Mouse (Mus musculus) forebrain, embryonic 13.5 days (tissue): Measurements from ENCODE around the gene Cacna1b. TPM values are rescaled to one million over a fixed set of nuclear protein-coding genes. Genes with fewer than 3 reads are reported as not detected.

ENCODE experiments used
- ATAC-seq: fragments of 200-750 bp; cut with Nextera tagmentation; 2 replicates; pipeline ENCODE4 v1.8.0; 2017
- H3K27ac ChIP-seq: fragments of 300-500 bp; sonication (generic); 2 replicates; pipeline ENCODE4 v1.5.1; 2015; ENCODE audit warnings: inconsistent platforms, mild to moderate bottlenecking, moderate library complexity
- H3K27me3 ChIP-seq: fragments of 300-500 bp; sonication (generic); 2 replicates; pipeline ENCODE4 v1.6.1; 2015; ENCODE audit warnings: mild to moderate bottlenecking, inconsistent platforms
- H3K36me3 ChIP-seq: fragments of 300-500 bp; sonication (generic); 2 replicates; pipeline ENCODE4 v1.6.1; 2015; ENCODE audit warnings: mild to moderate bottlenecking, inconsistent platforms; ENCODE audit not compliant: poor library complexity, severe bottlenecking
- H3K4me1 ChIP-seq: fragments of 300-500 bp; sonication (generic); 2 replicates; pipeline ENCODE4 v1.6.1; 2015; ENCODE audit warnings: inconsistent platforms
- H3K4me2 ChIP-seq: fragments of 300-500 bp; sonication (generic); 2 replicates; pipeline ENCODE4 v1.6.1; 2015; ENCODE audit warnings: inconsistent platforms, mild to moderate bottlenecking, moderate library complexity
- H3K4me3 ChIP-seq: fragments of 300-500 bp; sonication (generic); 2 replicates; pipeline ENCODE4 v1.5.1; 2015; ENCODE audit warnings: mild to moderate bottlenecking, inconsistent platforms
- H3K9ac ChIP-seq: fragments of 300-500 bp; sonication (generic); 2 replicates; pipeline ENCODE4 v1.6.1; 2015; ENCODE audit warnings: mild to moderate bottlenecking, inconsistent platforms
- H3K9me3 ChIP-seq: fragments of 300-500 bp; sonication (generic); replicated peaks from 2 replicates; pipeline ENCODE4 v1.6.1; 2016; ENCODE audit warnings: inconsistent platforms
- WGBS: fragments of 180-500 bp; shearing (Covaris S2); methylation state at CpG from one replicate; pipeline ENCODE4 v1.1.7; 2015; 5-methylcytosine and 5-hydroxymethylcytosine counted together
- polyA plus RNA-seq: library from polyadenylated mRNA; unstranded; fragments of >200 nt; fragmentation: Nextera tagmentation; extraction: Ambion mirVana; gene quantifications from 2 replicates; pipeline ENCODE4 v1.2.1, GENCODE M21; 2015

Gene Cacna1b
- polyA plus RNA-seq, 1 experiment from 2014 or later = 5.6 TPM

DNA sequence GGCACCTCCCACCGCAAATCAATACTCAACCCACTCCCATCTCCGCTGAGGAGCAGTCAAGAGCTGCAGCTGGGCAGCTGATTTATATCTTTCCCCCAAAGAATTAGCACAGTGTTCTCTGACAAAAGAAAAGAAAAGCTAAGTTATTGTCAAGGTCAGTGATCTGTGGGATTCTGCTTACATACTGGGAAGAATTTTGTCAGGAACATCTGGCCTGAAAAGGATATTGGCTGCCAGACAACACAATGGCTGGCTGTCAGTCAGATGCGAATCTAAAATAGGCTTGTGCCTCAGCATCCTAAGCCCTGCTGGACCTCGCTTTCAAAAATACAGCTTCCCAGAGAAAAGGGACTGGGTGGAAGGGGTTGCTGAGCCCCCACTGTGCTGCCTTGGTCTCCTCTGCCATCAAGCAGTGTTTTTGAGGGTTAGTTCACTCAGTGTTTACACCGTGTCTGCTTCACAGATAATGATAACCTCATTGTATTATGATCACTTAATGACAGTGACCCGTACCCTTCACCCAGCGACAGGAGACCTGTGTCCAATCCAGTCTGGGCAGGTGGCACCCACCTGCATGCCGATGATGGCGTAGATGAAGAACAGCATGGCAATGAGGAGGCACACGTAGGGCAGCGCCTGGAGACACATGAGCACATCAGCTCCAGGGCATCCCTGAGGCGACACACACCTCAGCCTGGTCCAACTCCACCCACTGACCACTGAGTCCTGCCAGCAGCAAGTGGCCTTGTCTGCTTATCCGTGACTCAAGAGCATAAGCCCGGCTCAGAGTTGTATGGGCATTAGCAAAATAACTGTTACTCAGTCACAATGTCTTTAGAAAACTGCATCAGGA, 124.6 kb downstream of the Cacna1b start:
- ATAC-seq = peak; percentile 45
- no peaks in the 10 kb centered on the region for H3K27me3 ChIP-seq
- no peak overlapping the region for H3K27ac ChIP-seq

DNA sequence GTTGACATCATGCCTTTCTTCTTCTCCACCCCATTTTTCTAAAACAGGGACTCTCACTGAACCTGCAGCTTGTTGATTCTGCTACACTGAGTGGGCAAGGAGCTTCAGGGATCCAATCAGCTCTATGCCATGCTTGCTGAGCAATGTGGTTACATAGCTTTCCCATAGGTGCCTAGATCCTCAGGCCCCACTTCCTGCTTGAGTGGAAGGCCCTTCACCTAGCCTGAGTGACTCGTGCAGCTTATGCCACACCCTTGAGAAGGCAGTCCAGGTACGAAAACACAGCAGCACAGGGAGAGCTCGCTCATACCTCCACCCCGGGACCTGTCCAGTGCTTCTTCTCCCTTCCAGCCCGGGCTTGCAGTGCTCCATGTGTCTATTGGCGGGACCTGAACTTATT, 129.3 kb downstream of the Cacna1b start:
- no peaks in the 10 kb centered on the region for H3K27me3 ChIP-seq
- 87% methylated on average over 6 of the region's 6 CpGs for WGBS
- H3K4me2 ChIP-seq = no peak overlapping the region
- H3K4me1 ChIP-seq = peaks cover 10% of the 10 kb centered on the region
- H3K9ac ChIP-seq = no peak overlapping the region
- no peak overlapping the region for H3K27ac ChIP-seq
- no peaks in the 10 kb centered on the region for H3K9me3 ChIP-seq
- no peak overlapping the region for H3K4me3 ChIP-seq
- peaks cover 20% of the 10 kb centered on the region for H3K36me3 ChIP-seq
- ATAC-seq = no peak

More for the DNA sequence above, 124.6 kb downstream of the Cacna1b start:
- Histone ChIP-seq H3K9ac (no peak overlapping the region), H3K4me3 (no peak overlapping the region), H3K4me2 (no peak overlapping the region), H3K4me1 (peaks cover 16% of the 10 kb centered on the region), H3K36me3 (peaks cover 15% of the 10 kb centered on the region), H3K9me3 (no peaks in the 10 kb centered on the region)
- WGBS = 58% methylated on average over 14 of the region's 14 CpGs

DNA sequence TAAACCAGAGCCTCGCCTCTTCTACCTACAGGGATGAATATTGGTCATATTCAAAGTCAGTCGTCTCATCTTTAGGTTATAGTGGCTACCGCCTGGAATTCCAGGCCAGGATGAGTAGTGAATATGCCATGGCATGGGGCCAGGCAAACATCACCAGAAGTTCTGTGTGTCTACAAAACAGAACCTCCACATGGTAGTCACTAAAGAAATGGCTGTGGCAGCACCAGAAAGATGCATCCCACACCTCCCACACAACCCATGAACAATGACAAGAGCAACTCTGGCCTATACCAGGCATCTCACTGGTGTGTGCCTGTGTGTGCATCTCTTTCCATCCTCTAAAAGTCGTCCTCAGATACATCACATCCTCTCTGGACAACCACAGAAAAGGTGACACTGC, 145.8 kb downstream of the Cacna1b start:
- no peak overlapping the region for H3K9ac ChIP-seq
- no peak for ATAC-seq
- H3K4me3 ChIP-seq = no peak overlapping the region
- no peaks in the 10 kb centered on the region for H3K9me3 ChIP-seq
- 81% methylated on average over 4 of the region's 4 CpGs for WGBS
- peaks cover 32% of the 10 kb centered on the region for H3K36me3 ChIP-seq
- H3K27ac ChIP-seq = no peak overlapping the region
- H3K27me3 ChIP-seq = no peaks in the 10 kb centered on the region
- H3K4me2 ChIP-seq = no peak overlapping the region
- H3K4me1 ChIP-seq = no peaks in the 10 kb centered on the region

DNA sequence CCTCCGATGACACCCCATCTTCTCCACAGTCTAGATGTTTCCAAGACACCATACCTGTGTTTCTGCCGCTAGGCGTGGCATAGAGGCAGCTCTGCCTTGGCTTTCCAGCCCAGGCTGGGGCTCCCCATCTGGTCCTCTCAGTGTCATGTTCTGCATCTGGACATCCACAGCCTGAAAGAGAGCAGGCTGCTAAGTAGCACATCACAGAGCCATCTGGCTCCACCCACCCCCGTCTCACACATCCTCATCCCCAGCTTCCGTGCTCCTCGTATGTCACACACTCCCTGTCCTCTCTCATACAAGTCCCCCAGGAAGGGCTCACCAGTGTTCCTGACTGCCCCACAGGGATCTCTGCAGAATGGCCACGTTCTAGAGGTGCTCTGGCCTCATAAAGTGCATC, 153.2 kb downstream of the Cacna1b start:
- Histone ChIP-seq H3K9me3 (no peaks in the 10 kb centered on the region), H3K27me3 (0 out of 2 replicates have a peak, but pooled peaks cover 3% of the 10 kb centered on the region), H3K36me3 (peaks cover 33% of the 10 kb centered on the region), H3K4me3 (no peak overlapping the region), H3K4me1 (peaks cover 14% of the 10 kb centered on the region), H3K4me2 (no peak overlapping the region), H3K9ac (no peak overlapping the region), H3K27ac (no peak overlapping the region)
- ATAC-seq = no peak
- WGBS = 82% methylated on average over 7 of the region's 7 CpGs

DNA sequence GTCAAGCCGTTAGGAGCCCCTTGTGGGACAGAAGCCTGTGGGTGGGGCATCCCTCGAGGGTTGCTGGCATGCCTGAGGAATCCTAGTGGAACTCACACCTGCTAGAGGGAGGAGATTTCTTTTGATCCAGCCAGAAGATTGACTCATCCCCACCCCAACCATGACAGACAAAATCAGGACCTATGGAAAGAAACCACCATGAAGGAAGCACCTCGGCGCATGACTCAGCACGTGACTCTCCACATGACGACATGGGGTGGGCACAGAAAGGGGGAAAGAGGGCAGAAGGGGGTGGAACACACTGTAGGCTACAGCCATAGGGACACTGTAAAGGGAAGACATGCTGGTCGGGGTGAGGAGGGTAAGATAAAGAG, 154.2 kb downstream of the Cacna1b start:
- Histone ChIP-seq H3K4me3 (no peak overlapping the region), H3K4me1 (peaks cover 14% of the 10 kb centered on the region), H3K9ac (no peak overlapping the region), H3K36me3 (peaks cover 29% of the 10 kb centered on the region), H3K9me3 (no peaks in the 10 kb centered on the region), H3K4me2 (no peak overlapping the region), H3K27me3 (0 out of 2 replicates have a peak, but pooled peaks cover 3% of the 10 kb centered on the region), H3K27ac (no peak overlapping the region)
- ATAC-seq = no peak
- WGBS = 45% methylated on average over 7 of the region's 7 CpGs

DNA sequence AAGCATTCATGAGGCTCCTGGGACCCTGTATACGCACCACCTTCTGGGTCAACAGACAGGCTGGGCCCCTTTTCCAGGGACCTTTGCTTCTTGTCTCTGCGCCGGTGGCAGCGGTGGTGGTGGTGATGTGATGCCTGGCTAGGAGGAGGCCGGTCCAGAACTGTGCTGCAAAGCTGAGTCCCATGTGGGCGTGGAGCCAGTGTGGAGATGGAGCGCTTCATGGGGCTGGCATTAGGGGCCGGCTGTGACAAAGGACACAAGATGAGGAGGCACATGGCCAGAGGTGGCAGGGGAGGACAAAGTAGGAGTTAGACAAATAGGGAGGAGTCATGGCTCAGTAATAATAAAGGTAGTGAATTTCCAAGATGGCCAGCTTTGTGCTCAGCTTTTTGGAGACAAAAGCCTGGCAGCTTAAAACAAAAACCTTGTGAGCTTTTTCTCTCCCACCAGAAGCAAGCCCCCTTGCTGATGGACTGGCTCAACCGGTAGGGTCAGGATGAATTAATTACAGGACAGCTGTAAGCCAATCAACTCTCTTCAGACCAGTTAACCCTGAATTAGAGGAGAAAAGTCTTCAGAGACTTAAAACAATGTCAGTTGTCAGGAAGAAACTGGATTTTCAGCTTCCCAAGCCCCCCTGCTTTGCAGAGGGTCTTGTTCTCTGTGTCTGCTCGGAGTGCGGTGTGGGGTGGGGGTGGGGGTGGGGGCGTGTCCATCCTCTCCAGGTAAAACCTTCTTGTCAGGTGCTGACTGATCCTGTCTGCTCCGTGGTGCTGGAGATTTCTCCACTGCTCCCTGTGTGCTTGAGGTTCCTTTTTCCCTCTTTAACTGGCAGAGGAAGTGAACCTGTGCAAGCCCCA, 154.8 kb downstream of the Cacna1b start:
- Histone ChIP-seq H3K4me1 (peaks cover 14% of the 10 kb centered on the region), H3K4me3 (no peak overlapping the region), H3K27ac (no peak overlapping the region), H3K4me2 (no peak overlapping the region), H3K9ac (no peak overlapping the region), H3K9me3 (no peaks in the 10 kb centered on the region), H3K27me3 (0 out of 2 replicates have a peak, but pooled peaks cover 3% of the 10 kb centered on the region), H3K36me3 (peaks cover 29% of the 10 kb centered on the region)
- ATAC-seq = peak; percentile 46
- 15% methylated on average over 13 of the region's 13 CpGs for WGBS

DNA sequence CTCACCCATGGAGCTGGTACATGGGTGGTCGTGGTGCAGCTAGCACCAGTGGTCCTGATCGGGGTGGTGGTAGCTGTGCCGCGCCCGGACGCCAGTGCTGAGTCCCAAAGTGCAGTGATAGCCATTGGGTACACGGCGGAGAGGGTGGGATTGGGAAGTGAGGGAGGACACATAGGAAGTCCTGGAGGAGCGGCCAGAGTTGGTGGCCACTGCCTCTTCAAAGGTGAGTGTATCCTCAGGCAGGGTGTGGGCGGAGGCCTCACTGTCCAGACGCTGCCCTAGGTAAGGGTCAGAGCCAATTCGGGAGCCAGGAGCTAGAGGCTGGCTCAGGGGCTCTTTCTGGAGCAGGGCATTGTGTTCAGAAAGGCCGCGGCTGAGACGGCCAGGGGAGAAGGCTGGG, 156.4 kb downstream of the Cacna1b start:
- Histone ChIP-seq H3K4me2 (no peak overlapping the region), H3K27ac (no peak overlapping the region), H3K27me3 (0 out of 2 replicates have a peak, but pooled peaks cover 3% of the 10 kb centered on the region), H3K9me3 (no peaks in the 10 kb centered on the region), H3K4me1 (peaks cover 14% of the 10 kb centered on the region), H3K36me3 (peaks cover 29% of the 10 kb centered on the region), H3K9ac (no peak overlapping the region), H3K4me3 (no peak overlapping the region)
- ATAC-seq = no peak
- 90% methylated on average over 15 of the region's 15 CpGs for WGBS

DNA sequence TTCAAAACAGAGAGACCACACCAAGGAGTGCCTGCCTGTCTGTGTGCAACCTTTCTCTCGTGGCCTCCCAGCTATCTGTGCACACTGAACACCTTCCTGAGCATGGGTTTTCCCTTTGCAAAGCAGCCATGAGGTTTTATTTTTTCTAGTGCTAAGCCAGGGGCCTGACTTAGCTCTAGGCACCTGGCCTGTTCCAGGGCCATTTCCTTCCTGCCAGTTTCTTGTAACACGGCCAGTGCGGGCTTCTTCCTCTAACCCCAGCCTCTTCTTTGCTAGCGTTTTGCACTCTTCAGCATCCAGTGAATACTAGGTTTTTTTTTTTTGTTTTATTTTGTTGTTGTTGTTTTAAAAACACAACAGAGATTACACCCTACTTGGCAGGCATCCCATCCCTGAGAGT, 157.9 kb downstream of the Cacna1b start:
- Histone ChIP-seq H3K4me2 (no peak overlapping the region), H3K4me3 (no peak overlapping the region), H3K27ac (no peak overlapping the region), H3K27me3 (0 out of 2 replicates have a peak, but pooled peaks cover 3% of the 10 kb centered on the region), H3K9me3 (no peaks in the 10 kb centered on the region), H3K36me3 (peaks cover 26% of the 10 kb centered on the region), H3K4me1 (peaks cover 14% of the 10 kb centered on the region), H3K9ac (no peak overlapping the region)
- ATAC-seq = no peak
- WGBS = 67% methylated on average over 4 of the region's 4 CpGs

DNA sequence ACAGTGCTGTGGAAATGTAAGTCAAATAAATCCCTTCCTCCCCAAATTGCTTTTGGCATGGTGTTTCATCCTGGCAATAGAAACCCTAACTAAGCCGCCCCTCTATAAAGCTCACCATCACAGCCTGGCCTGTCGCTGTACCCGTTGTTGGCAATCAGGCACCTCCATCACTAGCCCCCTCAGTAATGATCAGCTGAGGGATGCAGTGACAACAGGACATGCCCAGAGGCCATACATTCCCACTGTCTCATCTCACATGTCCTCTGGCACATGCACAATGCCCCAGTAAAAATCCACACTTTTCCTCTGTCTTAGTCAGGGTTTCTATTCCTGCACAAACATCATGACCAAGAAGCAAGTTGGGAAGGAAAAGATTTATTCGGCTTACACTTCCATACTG, 173.5 kb downstream of the Cacna1b start:
- WGBS = 93% methylated on average over 4 of the region's 4 CpGs

DNA sequence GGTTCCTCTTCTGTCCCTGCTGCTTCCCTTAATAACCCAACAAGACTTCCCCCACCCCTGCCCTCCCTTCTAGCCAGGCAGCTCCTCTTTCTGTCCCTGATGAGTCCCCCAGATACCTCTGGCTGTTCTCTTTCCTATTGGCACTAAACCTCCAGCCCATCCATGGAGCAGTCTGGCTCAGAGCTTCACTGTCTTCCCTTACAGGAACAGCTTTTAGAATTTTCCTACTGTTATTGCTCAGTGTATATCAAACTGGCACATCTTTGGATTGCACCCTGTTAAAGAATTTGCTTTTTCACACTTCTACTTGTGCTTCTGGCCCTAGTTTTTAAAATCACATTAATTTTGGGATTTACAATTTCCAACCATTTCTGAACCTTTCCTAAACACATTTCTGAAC, 175.0 kb downstream of the Cacna1b start:
- Histone ChIP-seq H3K27me3 (no peaks in the 10 kb centered on the region), H3K36me3 (no peaks in the 10 kb centered on the region), H3K4me3 (no peak overlapping the region), H3K9me3 (peaks cover 15% of the 10 kb centered on the region), H3K27ac (no peak overlapping the region), H3K9ac (no peak overlapping the region), H3K4me2 (no peak overlapping the region), H3K4me1 (no peaks in the 10 kb centered on the region)
- ATAC-seq = no peak; the same call in 1 of the 2 replicates

More for the DNA sequence above, 173.5 kb downstream of the Cacna1b start:
- H3K4me3 ChIP-seq = no peak overlapping the region
- no peaks in the 10 kb centered on the region for H3K27me3 ChIP-seq
- no peak overlapping the region for H3K27ac ChIP-seq
- no peaks in the 10 kb centered on the region for H3K4me1 ChIP-seq
- H3K9me3 ChIP-seq = peaks cover 13% of the 10 kb centered on the region
- H3K9ac ChIP-seq = no peak overlapping the region
- no peak overlapping the region for H3K4me2 ChIP-seq
- no peaks in the 10 kb centered on the region for H3K36me3 ChIP-seq
- ATAC-seq = no peak

DNA sequence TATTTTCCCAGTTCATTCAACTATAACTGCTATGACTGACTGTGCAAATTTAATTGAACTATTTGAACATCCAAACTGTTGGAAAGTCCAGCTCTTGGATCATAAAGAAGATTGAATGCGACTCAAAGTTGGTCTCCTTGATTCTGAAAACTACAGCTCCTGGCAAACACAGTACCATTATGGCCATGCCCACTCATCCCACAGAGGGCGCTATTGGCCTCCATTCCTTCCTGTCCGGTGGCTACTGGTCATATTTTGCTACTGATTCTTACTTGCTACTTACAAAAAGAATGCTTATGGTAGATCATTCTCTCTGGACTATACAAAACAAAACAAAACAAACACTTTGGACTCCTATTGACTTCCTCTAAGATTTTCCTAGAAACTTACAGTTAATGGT, 188.3 kb downstream of the Cacna1b start:
- ATAC-seq = no peak
- Histone ChIP-seq H3K36me3 (no peaks in the 10 kb centered on the region), H3K27ac (no peak overlapping the region), H3K4me2 (no peak overlapping the region), H3K4me3 (no peak overlapping the region), H3K4me1 (no peaks in the 10 kb centered on the region), H3K9me3 (no peaks in the 10 kb centered on the region), H3K9ac (no peak overlapping the region), H3K27me3 (peaks cover 4% of the 10 kb centered on the region; the same call in 1 of the 2 replicates)
- 21% methylated on average over 3 of the region's 3 CpGs for WGBS

DNA sequence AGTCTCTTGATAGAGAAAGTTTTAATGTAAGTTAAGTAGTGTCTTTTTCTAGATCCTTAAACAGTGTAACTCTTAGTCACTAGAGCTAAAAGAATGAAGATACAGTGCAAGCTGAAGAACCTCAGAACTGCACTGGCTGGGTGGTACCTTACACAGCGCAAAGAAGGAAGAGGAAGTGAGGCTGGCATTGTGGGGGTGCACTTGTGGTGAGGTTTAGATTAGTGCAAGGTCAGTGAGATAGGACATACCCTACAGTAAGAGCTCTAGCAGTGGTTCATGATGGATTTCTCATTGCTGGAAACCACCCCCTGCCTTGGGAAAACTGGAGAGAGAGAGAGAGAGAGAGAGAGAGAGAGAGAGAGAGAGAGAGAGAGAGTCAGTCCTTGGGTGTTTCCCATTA, 192.0 kb downstream of the Cacna1b start:
- no peak overlapping the region for H3K9ac ChIP-seq
- no peak for ATAC-seq
- no peaks in the 10 kb centered on the region for H3K36me3 ChIP-seq
- no peak overlapping the region for H3K27ac ChIP-seq
- no peaks in the 10 kb centered on the region for H3K4me1 ChIP-seq
- H3K4me3 ChIP-seq = no peak overlapping the region
- peaks cover 6% of the 10 kb centered on the region; the same call in 1 of the 2 replicates for H3K27me3 ChIP-seq
- no peak overlapping the region for H3K4me2 ChIP-seq
- no peaks in the 10 kb centered on the region for H3K9me3 ChIP-seq
- 76% methylated on average over 1 of the region's 1 CpGs for WGBS
